Mouse (Mus musculus) cerebellum, adult 2 months (tissue): ENCODE measurements around the gene Nsd1.

Experiments
- CTCF ChIP-seq: fragments of 200-500 bp; IDR thresholded peaks from 2 replicates; pipeline ENCODE4 v1.5.1; 2011; ENCODE audit warnings: low read depth, mild to moderate bottlenecking, control low read depth, low read length, moderate library complexity, borderline replicate concordance; ENCODE audit not compliant: insufficient read depth
- POLR2A ChIP-seq: fragments of 200-500 bp; IDR thresholded peaks from 2 replicates; pipeline ENCODE4 v1.6.1; 2011; ENCODE audit warnings: low read length, control low read depth, borderline replicate concordance; ENCODE audit not compliant: insufficient read depth

GRCm38 (mm10) chr13:55288854-55289253 is 79.3 kb downstream of the Nsd1 start:
- TF ChIP-seq POLR2A (no peak), CTCF (no peak)
